Mouse (Mus musculus): ENCODE data around the gene Atp9a.

DNA sequence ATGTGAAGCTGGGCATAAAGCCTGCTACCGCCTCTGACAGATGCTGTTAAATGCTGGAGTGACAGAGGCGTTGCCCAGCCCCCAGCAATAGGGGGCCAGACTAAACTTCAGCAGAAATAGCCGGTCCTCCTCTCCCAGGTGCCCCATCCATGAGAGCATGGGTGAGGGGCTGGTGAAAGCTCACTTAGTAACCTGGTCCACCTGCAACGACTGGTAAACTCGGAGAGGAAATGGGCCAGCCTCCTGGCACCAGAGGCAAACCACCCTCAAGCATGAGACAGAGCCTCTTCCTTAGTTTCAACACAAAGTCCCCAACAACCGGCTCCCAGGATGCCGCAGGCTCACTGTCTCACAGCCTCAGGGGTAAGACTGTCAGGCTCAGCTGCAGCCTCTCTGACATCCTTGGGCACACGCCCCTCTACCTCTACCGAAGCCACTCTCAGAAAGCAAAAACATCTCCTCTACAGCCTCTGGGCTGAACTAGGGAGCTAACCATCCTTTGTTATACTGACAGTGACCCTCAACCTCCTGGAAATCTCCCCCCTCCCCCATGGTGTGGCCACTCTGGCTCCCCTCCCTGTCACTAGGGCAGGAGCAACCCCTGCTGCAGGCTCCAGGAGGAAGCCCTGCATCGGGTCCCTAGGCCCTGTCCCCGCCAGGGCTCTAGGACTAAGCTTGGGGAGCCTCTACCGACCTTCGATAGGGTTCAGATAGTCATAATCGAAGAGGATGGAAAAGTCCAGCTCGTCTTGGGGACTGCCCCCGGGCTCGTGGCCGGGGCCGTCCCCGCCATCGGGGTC, 152.6 kb downstream of the Atp9a start:
- TF ChIP-seq CTCF (IDR thresholded peaks at IDR 0.05; ENCODE audit: insufficient read depth, low read depth, low read length) (no peak), POLR2A (IDR thresholded peaks at IDR 0.05; ENCODE audit: insufficient read depth, low read depth, low read length) (no peak)
